Mouse (Mus musculus) liver, embryonic 11.5 days (tissue): ENCODE results near the gene Flt4. TPM values are rescaled to one million over a fixed set of nuclear protein-coding genes. Genes with fewer than 3 reads are reported as not detected.

ENCODE experiments used
- ATAC-seq: fragments of 200-750 bp; cut with Nextera tagmentation; replicated peaks from 2 replicates; pipeline ENCODE4 v1.8.0; 2017; ENCODE audit warnings: moderate number of reproducible peaks, mild to moderate bottlenecking, moderate TSS enrichment, moderate library complexity; ENCODE audit not compliant: low FRiP score
- DNase-seq: peaks from one replicate; pipeline ENCODE4 v3.0.0-alpha.2; 2017; ENCODE audit warnings: low spot score
- H3K27ac ChIP-seq: fragments of 300-500 bp; sonication (generic); 2 replicates; pipeline ENCODE4 v1.5.1; 2014; ENCODE audit warnings: mild to moderate bottlenecking, low read depth, low read length, control low read depth
- H3K27me3 ChIP-seq: fragments of 300-500 bp; sonication (generic); replicated peaks from 2 replicates; pipeline ENCODE4 v1.6.1; 2014; ENCODE audit warnings: low read length, mixed read lengths; ENCODE audit not compliant: control insufficient read depth, insufficient read depth
- H3K36me3 ChIP-seq: fragments of 300-500 bp; sonication (generic); 2 replicates; pipeline ENCODE4 v1.6.1; 2014; ENCODE audit warnings: mild to moderate bottlenecking, low read length, moderate library complexity, mixed read lengths; ENCODE audit not compliant: control insufficient read depth, insufficient read depth
- H3K4me1 ChIP-seq: fragments of 300-500 bp; sonication (generic); replicated peaks from 2 replicates; pipeline ENCODE4 v1.6.1; 2014; ENCODE audit warnings: low read length, mixed read lengths; ENCODE audit not compliant: control insufficient read depth, insufficient read depth
- H3K4me2 ChIP-seq: fragments of 300-500 bp; sonication (generic); 2 replicates; pipeline ENCODE4 v1.6.1; 2014; ENCODE audit warnings: mild to moderate bottlenecking, control low read depth, moderate library complexity
- H3K4me3 ChIP-seq: fragments of 300-500 bp; sonication (generic); 2 replicates; pipeline ENCODE4 v1.5.1; 2014; ENCODE audit warnings: low read depth, low read length, control low read depth
- H3K9ac ChIP-seq: fragments of 300-500 bp; sonication (generic); 2 replicates; pipeline ENCODE4 v1.6.1; 2014; ENCODE audit warnings: low read depth, low read length, control low read depth
- H3K9me3 ChIP-seq: fragments of 300-500 bp; sonication (generic); 2 replicates; pipeline ENCODE4 v1.6.1; 2016; ENCODE audit warnings: low read length, inconsistent platforms, mixed read lengths; ENCODE audit not compliant: control insufficient read depth
- WGBS: fragments of 180-500 bp; shearing (Covaris S2); extraction: QIAGEN DNeasy Blood & Tissue Kit; methylation state at CpG from one replicate; pipeline ENCODE4 v1.1.7; 2014; 5-methylcytosine and 5-hydroxymethylcytosine counted together
- polyA plus RNA-seq: library from polyadenylated mRNA; unstranded; fragments of >200 nt; fragmentation: Nextera tagmentation; extraction: Ambion mirVana; gene quantifications from 2 replicates; pipeline ENCODE4 v1.2.1, GENCODE M21; 2014

The Flt4 gene
- polyA plus RNA-seq, 1 experiment from 2014 or later, result 9.2 TPM

GRCm38 (mm10) chr11:49652401-49653078 lies 43.5 kb downstream of the Flt4 start:
- Histone ChIP-seq H3K4me2 (peak overlapping the region; percentile 61), H3K36me3 (no peaks in the 10 kb centered on the region), H3K4me3 (0 out of 2 replicates have a peak overlapping the region, but pooled peaks have one; percentile 5), H3K9ac (0 out of 2 replicates have a peak overlapping the region, but pooled peaks have one; percentile 46), H3K9me3 (no peaks in the 10 kb centered on the region), H3K4me1 (peaks cover 30% of the 10 kb centered on the region), H3K27ac (peak overlapping the region; percentile 86), H3K27me3 (no peaks in the 10 kb centered on the region)
- DNase-seq, result peak; percentile 88
- WGBS, result 23% methylated on average over 19 of the region's 19 CpGs
- ATAC-seq, result peak; percentile 59

GRCm38 (mm10) chr11:49653079-49653408 lies 44.0 kb downstream of the Flt4 start:
- H3K4me3 ChIP-seq, result 0 out of 2 replicates have a peak overlapping the region, but pooled peaks have one; percentile 5
- no peaks in the 10 kb centered on the region for H3K36me3 ChIP-seq
- H3K27me3 ChIP-seq, result no peaks in the 10 kb centered on the region
- 0 out of 2 replicates have a peak overlapping the region, but pooled peaks have one; percentile 35 for H3K9ac ChIP-seq
- 39% methylated on average over 11 of the region's 11 CpGs for WGBS
- no peaks in the 10 kb centered on the region for H3K9me3 ChIP-seq
- ATAC-seq (peak; percentile 19), DNase-seq (no peak)
- H3K4me2 ChIP-seq, result peak overlapping the region; percentile 61
- peaks cover 30% of the 10 kb centered on the region for H3K4me1 ChIP-seq
- H3K27ac ChIP-seq, result no peak overlapping the region

- WGBS, result 89% methylated on average over 5 of the region's 5 CpGs
- DNase-seq (no peak), ATAC-seq (no peak)
- Histone ChIP-seq H3K4me1 (peaks cover 32% of the 10 kb centered on the region), H3K9ac (no peak overlapping the region), H3K4me3 (no peak overlapping the region), H3K36me3 (no peaks in the 10 kb centered on the region), H3K4me2 (no peak overlapping the region), H3K27ac (no peak overlapping the region), H3K27me3 (no peaks in the 10 kb centered on the region), H3K9me3 (no peaks in the 10 kb centered on the region)
Observed at GRCm38 (mm10) chr11:49654651-49655050, 45.6 kb downstream of the Flt4 start.

- ATAC-seq (no peak), DNase-seq (no peak)
- no peaks in the 10 kb centered on the region for H3K9me3 ChIP-seq
- peaks cover 28% of the 10 kb centered on the region for H3K4me1 ChIP-seq
- no peaks in the 10 kb centered on the region for H3K27me3 ChIP-seq
- H3K9ac ChIP-seq, result no peak overlapping the region
- H3K36me3 ChIP-seq, result no peaks in the 10 kb centered on the region
- no peak overlapping the region for H3K4me2 ChIP-seq
- H3K27ac ChIP-seq, result no peak overlapping the region
- no peak overlapping the region for H3K4me3 ChIP-seq
Observed at GRCm38 (mm10) chr11:49655501-49655900, 46.4 kb downstream of the Flt4 start.

GRCm38 (mm10) chr11:49658065-49658464 lies 49.0 kb downstream of the Flt4 start:
- DNase-seq, result no peak
- no peak for ATAC-seq
- 66% methylated on average over 4 of the region's 4 CpGs for WGBS

GRCm38 (mm10) chr11:49658791-49659469 lies 49.9 kb downstream of the Flt4 start:
- Histone ChIP-seq H3K4me3 (no peak overlapping the region), H3K9me3 (no peaks in the 10 kb centered on the region), H3K27me3 (no peaks in the 10 kb centered on the region), H3K27ac (peak overlapping the region; percentile 14; the same call in 1 of the 2 replicates), H3K4me2 (no peak overlapping the region), H3K9ac (no peak overlapping the region), H3K4me1 (0 out of 2 replicates have a peak, but pooled peaks cover 2% of the 10 kb centered on the region), H3K36me3 (no peaks in the 10 kb centered on the region)
- DNase-seq (no peak), ATAC-seq (0 out of 2 replicates have a peak, but pooled peaks have one; percentile 19)
- WGBS, result 46% methylated on average over 10 of the region's 10 CpGs

More at GRCm38 (mm10) chr11:49658065-49658464, 49.0 kb downstream of the Flt4 start:
- Histone ChIP-seq H3K4me3 (no peak overlapping the region), H3K4me1 (peaks cover 5% of the 10 kb centered on the region), H3K27ac (no peak overlapping the region), H3K9me3 (no peaks in the 10 kb centered on the region), H3K4me2 (no peak overlapping the region), H3K27me3 (no peaks in the 10 kb centered on the region), H3K36me3 (no peaks in the 10 kb centered on the region), H3K9ac (no peak overlapping the region)

GRCm38 (mm10) chr11:49659470-49659799 lies 50.4 kb downstream of the Flt4 start:
- Histone ChIP-seq H3K27ac (peak overlapping the region; percentile 14; the same call in 1 of the 2 replicates), H3K4me3 (no peak overlapping the region)

GRCm38 (mm10) chr11:49662292-49662780 lies 53.3 kb downstream of the Flt4 start:
- Histone ChIP-seq H3K4me3 (no peak overlapping the region), H3K9me3 (no peaks in the 10 kb centered on the region), H3K4me1 (0 out of 2 replicates have a peak, but pooled peaks cover 10% of the 10 kb centered on the region), H3K36me3 (no peaks in the 10 kb centered on the region), H3K9ac (no peak overlapping the region), H3K27me3 (no peaks in the 10 kb centered on the region), H3K27ac (no peak overlapping the region), H3K4me2 (no peak overlapping the region)
- 47% methylated on average over 15 of the region's 15 CpGs for WGBS
- no peak for DNase-seq
- ATAC-seq, result no peak

More at GRCm38 (mm10) chr11:49659470-49659799, 50.4 kb downstream of the Flt4 start:
- H3K27me3 ChIP-seq, result no peaks in the 10 kb centered on the region
- DNase-seq, result no peak
- no peak overlapping the region for H3K4me2 ChIP-seq
- H3K9ac ChIP-seq, result no peak overlapping the region
- ATAC-seq, result no peak
- 0 out of 2 replicates have a peak, but pooled peaks cover 2% of the 10 kb centered on the region for H3K4me1 ChIP-seq
- WGBS, result 74% methylated on average over 7 of the region's 7 CpGs
- no peaks in the 10 kb centered on the region for H3K9me3 ChIP-seq
- no peaks in the 10 kb centered on the region for H3K36me3 ChIP-seq
